Mouse (Mus musculus) kidney, postnatal 10 days (tissue): ENCODE results near the gene Wdr93.

Source experiments
- DNase-seq: peaks from one replicate; pipeline ENCODE4 v3.0.0; 2021; ENCODE audit warnings: mixed read lengths

Wdr93 gene

GRCm38 (mm10) chr7:79808561-79808960 is 65.6 kb downstream of the Wdr93 start:
- no peak for DNase-seq

DNA sequence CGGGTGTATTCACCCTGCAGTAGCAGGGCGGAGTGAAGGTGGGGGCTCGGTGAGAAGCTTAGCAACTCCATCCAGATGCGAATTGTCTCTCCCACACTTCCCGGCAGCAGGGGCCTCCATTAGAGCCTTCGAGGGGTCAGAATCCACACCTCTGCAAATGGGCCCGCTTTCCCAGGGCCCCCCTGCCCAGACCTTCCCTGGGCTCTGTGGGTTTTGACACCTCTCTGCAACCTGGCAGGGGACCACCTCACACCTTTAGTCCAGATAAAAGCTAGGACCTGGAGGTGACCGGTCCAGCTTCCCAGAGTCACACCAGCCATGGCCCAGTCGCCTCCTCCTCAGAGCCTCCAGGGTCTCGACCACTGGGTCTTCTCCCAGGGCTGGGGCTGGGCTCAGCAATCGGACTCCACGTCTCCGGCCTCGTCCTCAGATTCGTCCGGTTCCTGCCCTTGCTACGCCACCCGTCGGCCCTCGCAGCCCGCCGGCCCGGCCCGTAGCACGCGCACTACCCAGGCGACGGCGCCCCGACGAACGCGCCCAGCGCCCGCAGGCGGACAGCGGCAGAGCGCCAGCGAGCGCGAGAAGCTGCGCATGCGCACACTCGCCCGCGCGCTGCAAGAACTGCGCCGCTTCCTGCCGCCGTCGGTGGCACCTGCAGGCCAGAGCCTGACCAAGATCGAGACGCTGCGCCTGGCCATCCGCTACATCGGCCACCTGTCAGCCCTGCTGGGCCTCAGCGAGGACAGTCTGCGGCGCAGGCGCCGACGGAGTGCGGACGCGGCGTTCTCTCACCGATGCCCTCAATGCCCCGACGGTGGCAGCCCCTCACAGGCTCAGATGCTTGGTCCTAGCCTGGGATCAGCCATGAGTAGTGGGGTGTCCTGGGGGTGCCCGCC is 67.9 kb downstream of the Wdr93 start, which contains the start of gene Mesp2:
Gene Mesp2 (plus strand): TSS at position 117 of the 896 bp plus-strand sequence.
- DNase-seq = peak; percentile 88

- no peak for DNase-seq
Measured at GRCm38 (mm10) chr7:79813409-79813808, 70.4 kb downstream of the Wdr93 start.

- DNase-seq = no peak
Measured at GRCm38 (mm10) chr7:79818321-79818720, 75.4 kb downstream of the Wdr93 start.

DNA sequence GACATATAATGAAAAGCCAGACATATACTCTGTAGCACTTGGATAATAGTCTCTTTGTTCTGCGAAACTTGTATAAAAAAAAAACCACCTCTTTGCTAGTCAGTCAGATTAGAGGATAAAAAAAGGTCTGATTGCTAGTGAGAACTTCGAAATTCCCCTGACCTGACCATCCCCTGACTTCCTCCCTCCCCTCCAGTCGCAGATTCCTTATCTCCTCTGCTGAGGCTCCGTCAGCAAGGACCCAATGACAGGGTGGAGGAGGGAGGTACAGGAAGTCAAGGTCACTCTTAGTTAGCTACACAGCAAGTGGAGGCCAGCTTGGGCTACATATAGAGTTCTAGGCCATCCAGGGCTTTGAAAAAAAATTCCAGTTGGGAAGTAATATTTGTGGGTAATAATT is 76.6 kb downstream of the Wdr93 start:
- DNase-seq = no peak

- no peak for DNase-seq
Measured at GRCm38 (mm10) chr7:79819996-79820395, 77.0 kb downstream of the Wdr93 start.

DNA sequence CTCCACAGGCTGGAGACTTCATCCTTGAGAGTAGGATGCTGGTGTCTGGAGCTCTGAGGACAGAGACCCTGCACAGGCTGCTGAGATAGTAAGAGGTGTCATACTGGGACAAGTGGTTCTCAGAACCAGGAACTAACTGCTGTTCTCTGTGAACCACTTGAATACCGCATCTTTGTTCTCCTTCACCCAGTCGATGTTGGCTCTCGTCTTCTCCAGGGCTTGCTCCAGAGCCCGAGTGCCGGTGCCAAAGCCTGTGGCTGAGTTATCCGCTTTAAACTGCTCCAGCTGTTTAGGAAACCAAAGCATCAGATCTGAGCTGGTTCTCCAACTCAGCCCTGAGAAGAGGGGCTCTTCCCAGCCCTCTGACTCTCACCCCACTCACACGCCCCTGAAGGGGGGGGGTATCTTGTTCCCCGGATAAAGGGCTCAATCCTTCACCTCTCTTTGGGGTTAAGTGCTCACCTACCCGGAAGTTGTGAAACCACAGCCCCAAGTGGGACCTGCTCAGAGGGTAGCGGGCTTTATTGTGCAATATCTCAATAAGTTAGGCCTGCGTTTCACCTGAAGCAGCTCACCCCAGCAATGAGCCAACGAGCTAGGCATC is 79.2 kb downstream of the Wdr93 start:
- DNase-seq = no peak

- DNase-seq = peak; percentile 43
Measured at GRCm38 (mm10) chr7:79828341-79828740, 85.4 kb downstream of the Wdr93 start.

GRCm38 (mm10) chr7:79831145-79831544 is 88.2 kb downstream of the Wdr93 start:
- no peak for DNase-seq

DNA sequence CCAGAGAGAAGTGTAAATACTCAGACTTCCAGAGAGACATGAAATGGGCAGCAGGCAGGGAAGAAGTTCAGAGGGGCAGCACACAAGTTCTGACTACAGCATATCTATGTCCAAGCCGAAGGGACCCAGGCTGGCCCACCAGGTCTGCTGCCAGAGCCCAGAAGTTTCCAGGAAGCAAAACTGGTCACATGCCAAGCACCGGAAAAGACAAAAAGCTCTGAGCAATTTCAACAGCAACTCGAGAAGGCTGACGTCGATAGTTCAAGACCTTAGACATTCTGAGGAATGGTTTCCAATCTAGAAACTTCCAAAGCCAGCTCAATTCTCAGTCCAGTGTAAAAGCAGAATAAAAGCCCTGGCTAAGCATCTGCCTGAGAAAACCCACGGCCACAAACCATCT is 88.6 kb downstream of the Wdr93 start:
- DNase-seq = peak; percentile 74

- DNase-seq = no peak
Measured at GRCm38 (mm10) chr7:79832980-79833379, 90.0 kb downstream of the Wdr93 start.

- DNase-seq = no peak
Measured at GRCm38 (mm10) chr7:79835196-79835595, 92.2 kb downstream of the Wdr93 start.
